Mouse (Mus musculus) 3134 (cell line): Measurements from ENCODE around the gene Scyl1.
"Not testable (repeated sequence)": the region's sequence is repeated elsewhere in the genome, so short reads cannot be mapped to it uniquely, and the experiment has no call there.

Experiments
- DNase-seq: peaks from one replicate; pipeline ENCODE4 v3.0.0-alpha.2; 2011; ENCODE audit warnings: low spot score; ENCODE audit not compliant: insufficient read length; ENCODE audit errors: extremely low read depth

Gene Scyl1

DNA sequence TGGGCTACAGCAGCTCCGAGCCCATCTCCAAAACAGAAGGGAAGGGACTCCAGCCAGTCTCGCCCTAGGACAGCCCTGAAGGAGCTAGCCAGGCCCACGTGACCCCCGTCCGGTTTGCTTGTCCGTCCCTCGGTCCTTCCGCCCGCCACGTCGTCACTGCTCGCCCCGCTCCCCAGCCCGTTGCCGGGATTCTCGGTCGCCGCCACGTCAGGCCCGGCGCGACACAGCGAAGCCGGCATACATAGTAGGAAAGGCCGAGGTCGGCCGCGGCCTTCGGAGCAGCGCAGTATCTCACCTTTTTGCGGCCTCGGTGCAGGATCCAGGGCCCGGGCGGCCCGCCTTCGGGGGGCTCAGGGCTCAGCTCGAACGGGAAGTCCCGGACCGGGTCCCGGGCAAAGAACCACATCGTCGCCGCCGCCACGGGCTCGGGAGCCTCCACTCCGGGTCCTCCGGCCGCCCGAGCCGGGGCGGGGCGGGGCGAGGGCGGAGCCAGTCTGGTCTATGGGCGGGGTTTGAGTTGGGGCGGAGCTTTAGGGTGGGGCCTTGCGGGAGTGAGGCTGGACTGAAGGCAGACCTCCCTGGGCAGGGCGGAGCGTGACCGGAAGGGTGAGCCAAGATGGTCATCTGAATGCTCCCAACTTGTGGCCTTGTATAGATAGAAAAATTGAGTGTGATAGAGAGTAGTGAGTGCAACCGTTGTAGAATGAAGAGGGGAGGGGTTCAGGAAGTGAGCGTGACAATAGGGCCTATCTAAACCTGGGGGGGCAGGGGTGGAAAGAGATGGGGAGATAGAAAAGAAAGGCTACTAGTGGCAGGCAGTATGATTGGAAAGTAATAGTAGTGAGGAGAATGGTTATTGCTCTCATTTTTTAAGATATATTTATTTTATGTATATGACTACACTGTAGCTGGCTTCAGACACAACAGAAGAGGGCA is at the start of gene Scyl1:
Gene Scyl1 (minus strand): TSS at position 495 of the 936 bp plus-strand sequence.
- peak; percentile 92 for DNase-seq

DNA sequence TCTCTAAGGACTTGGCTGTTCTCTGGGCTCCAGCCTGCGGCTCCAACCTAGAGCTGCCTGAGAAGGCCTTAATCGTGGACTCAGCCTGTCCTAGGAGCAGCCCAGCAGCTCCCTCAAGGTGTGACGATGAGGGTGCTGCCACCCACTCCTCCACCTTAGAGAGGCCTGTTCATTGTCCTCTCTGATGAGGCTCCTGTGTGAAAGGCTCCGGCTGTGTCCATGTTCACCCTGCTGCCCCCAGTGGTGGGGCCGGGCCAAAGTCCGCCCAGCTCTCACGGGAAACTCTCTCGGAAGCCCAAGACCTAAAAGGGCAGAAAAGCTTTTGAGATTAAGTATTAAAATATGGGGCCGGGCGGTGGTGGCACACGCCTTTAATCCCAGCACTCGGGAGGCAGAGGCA is 48.3 kb upstream of the Scyl1 start:
- DNase-seq: peak; percentile 56

DNA sequence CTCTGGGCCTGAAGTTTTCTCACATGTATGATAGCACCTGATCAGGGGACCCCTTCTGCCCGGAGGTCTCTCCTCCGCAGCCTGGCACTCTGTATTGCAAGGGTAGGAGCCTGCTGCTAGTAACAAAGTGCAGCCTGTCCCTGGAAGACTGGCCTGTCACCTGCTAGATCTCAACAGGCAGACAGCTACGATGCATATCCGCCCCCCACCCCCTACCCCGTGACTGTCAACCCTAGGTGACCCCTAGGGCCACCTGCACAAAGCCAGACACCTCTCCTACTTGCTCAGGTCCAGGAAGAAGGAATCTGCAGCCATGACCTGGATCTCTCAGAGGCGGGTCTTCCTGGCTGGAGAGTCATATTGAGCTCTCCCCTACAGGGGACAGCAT is 47.4 kb upstream of the Scyl1 start:
- no peak for DNase-seq

DNA sequence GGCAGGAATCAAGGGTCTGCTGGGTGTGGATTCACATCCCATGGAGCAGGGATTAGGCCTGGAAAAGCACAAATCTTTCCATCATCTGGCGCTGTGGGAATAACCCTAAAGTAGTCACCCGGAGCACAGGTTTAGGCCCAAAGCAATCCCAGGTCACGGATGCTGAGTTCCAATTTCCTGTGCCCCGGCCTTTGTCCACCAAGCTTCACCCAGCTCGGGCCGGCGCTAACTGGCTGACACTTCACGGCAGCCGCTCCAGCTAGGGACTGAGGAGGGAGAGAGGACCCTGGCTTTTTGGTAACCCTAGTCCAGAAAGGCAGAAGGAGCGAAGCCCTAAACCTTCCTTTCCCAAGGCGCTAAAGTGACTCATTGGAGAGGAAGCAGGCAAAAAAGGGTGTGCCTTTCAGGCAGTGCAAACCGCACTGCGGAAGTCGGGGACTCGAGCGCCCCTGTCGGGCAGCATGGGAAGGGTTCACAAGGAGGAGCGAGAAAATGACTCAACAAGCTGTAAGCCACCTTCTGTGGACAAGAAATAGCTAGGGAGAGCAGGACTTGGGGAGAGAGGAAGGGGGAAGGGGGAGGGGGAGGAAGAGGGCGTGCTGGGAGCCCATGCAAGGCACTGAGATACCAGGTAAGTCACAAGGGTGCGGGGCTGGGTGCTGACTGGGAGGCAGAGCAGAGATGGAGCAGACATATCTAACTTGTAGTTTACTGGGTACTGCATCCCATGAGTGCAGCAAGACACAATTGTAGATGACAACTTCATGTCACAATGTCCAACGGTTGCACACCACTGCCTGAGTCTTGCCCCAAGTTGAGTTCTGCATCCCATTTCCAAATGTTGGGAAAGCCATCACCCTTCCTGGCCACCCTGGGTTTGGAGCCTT is 46.7 kb upstream of the Scyl1 start:
- peak; percentile 93 for DNase-seq

DNA sequence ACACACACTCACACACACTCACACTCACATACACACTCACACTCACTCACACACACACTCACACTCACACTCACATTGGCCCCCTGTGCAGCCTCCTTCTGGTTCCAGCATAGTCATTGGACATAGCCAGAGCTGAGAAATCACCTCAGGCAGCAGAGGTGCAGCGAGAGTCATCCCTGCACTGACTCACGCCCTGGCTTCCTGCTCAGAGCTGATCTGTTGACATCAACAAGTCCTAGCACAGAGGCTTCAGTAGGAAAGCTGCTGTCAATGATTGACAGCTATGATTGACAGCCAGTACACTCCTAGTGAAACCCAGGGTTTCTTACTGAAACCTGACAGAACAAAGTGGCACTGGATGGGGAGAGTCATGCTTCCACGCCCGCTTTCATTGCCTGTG is 44.7 kb upstream of the Scyl1 start:
- peak; percentile 82 for DNase-seq

DNA sequence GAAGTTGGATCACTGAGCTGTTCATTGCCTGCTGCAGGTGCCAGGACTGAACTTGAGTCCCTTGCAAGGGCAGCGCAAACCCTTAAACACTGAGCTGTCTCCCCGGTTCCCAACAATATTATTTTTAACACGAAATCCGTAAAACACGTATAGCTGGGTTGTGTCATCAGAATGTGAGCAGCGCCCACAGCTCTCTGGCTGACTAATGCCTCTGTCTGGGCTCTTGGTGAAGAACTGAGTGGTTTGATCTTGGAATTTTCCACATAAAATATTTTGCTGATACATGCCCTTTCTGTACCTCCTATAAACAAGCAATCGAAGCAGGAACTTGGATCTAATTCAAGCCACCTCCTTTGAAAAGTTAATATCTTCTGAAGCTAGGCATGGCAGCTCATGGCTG is 43.8 kb upstream of the Scyl1 start:
- peak; percentile 68 for DNase-seq

DNA sequence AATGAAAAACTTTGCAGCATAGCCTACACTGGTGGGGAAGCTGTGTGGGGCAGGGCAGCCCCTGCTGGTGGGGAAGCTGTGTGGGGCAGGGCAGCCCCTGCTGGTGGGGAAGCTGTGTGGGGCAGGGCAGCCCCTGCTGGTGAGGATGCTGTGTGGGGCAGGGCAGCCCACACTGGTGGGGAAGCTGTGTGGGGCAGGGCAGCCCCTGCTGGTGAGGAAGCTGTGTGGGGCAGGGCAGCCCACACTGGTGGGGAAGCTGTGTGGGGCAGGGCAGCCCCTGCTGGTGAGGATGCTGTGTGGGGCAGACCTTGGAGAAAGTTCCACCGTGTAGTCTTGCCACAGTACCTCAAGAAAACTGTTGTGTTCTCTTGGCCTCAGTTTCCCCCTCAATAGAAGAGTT is 42.8 kb upstream of the Scyl1 start:
- DNase-seq: not testable (repeated sequence)

DNA sequence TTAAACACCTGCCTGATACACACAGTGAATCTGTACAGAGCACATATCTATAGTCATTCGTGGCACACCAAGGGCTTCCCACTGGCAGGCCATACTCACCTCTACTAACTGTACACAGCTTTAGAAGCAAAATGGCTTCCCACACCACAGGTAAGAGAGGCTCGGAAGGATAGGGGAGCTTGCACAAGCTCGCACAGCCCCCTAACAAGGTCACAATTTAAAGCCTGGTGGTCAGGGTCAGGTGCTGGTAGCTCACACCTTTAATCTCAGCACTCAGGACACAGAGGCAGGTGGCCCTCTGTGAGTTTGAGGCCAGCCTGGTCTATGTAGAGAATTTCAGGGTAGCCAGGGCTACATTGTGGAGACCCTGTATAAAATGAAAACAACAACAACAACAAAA is 42.3 kb upstream of the Scyl1 start:
- no peak for DNase-seq

DNA sequence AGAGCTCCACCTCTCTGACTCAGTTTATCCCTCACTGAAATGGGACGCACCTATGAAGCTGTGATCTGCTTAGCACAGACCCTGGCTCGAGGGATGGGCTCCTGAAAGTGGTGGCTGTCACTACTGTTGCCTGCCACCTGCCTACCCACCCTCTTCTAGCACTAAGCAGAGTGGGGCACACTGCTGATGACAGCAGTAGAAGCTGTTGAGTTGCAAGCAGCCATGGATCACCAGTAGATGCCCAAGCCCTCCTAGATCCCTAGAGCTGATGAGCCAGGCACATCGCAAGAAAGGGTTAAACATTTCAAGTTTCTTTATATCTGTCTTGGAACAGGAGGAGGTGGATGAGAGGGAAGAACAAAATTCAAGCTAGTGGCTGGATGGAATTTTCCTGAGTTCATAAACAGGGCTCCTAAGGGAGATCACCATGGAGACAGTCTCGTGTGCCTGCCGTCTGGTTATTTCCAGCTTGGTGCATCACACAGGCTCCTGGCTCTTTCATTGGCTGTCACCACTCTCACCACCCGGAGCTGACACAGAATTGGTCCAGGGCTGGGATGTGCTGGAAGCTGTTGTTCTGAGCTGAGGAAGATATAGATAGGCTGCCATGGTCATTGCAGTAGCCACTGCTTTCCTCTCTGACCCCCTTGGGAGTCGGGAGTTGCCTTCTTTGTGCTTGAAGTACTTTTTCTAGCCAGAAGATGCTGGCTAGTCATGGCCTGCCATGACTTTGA is 40.7 kb upstream of the Scyl1 start:
- DNase-seq: peak; percentile 82

DNA sequence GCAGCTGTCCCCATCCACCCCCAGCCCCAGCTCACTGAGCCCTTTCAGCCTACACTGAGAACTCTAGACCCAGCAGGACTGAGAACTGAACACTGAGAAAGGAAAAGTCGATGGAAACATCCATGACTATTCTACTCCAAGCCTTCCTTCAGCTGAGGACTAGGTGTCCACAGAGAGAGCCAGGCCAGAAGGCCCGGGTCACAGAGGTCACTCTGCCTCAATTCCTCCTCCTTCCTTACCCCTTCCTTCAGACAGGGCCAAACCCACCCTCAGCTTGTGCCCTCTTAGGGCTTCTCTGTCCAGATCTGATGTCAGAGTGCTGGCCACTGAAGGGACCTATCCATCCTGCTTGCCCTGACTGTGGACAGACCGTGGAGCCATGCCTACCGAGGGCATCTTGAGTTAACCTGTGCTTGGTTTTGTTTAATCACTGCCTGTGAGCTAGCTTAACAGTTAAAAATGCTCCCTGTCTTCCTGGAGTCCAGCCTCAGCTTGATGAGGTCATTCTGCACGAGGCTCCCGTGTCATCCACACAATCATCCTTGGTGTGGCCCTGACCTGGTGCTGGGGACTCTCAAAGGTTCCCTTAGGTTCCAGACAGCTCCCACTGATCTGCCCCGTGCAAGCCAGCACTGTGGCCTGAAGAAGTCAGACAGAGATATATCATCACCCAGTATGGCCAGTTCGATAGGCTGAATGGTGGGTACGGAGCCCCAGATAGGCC is 39.8 kb upstream of the Scyl1 start:
- peak; percentile 50 for DNase-seq

DNA sequence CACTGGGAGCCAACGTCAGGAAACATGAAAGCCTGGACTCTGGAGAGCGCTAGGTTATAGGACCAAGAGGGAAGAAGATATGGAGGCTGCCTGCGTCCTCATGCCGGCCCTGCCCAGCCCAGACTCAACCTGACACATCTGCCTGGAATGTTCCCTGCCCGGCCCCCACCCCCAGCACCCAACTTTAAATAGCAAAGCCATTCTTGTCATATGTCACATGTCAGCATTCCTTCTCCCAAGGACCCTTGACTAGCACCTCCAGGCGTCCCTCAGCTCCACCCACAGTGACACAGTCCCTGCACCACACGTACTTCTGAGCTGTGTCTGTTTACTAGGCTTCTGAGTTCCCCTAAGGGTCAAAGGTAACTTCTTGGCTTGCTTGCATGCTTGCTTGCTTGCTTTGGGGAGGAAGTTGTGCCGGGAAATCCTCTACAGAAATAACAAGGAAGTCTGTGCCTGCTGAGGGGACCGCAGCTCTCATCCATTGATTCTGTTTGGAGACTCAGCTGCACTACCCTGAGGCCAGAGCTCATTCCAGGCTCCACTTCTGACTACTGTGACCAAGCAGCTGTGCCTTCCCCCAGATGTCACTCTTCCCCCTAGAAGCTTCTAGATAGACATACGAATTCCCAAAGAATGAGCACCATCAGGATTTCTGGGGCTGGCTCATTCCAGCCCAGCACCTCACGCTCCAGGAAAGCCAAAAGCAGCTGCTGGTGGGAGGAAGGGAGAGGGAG is 39.1 kb upstream of the Scyl1 start:
- peak; percentile 91 for DNase-seq

DNA sequence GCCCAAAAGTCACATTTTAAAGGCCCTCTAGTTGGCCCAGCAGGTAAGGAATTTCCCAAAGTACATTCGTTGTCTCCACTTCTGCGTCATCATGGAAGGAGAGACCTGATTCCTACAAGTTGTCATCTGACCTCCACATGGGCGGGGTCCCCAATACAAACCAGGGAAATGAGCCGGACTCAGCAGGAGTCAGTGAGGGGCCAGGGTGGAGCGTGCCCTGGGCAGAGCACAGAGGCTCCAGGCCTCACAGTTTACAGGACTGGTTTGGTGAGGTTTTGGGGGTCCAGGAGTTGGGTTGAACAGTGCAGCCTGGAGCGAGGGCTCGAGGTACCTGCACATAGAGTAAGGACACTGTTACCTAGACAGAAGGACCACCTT is 38.5 kb upstream of the Scyl1 start:
- DNase-seq: no peak

DNA sequence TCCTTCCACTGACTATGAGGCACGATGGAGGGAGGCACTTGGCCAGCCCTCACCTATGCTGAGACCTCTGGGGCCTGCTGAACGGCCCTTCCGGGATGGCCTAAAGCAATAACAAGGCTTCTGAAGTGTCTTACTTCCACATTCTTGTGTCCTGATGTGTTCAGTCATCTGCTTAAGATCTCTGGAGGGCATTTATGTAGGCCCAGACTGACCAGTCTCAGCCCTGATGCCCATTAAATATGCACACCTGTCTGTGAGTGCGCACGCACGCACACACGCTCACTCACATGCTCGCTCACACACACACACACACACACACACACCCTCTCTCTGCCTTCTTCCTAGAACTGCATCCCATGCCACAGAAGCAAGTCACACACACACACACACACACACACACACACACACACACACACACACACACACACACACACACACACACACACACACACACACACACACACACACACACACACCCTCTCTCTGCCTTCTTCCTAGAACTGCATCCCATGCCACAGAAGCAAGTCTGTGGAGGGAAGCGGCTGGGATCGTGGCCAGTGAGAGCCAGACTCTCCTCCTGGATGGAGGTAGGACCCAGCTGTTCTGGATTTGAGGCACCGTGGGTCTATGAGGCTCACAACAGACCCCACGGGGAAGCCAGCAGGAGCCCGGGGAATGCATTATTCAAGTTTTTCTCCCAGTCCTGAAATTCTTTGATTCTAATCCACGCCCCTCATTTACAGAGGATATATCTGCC is 37.9 kb upstream of the Scyl1 start:
- DNase-seq: peak; percentile 65

DNA sequence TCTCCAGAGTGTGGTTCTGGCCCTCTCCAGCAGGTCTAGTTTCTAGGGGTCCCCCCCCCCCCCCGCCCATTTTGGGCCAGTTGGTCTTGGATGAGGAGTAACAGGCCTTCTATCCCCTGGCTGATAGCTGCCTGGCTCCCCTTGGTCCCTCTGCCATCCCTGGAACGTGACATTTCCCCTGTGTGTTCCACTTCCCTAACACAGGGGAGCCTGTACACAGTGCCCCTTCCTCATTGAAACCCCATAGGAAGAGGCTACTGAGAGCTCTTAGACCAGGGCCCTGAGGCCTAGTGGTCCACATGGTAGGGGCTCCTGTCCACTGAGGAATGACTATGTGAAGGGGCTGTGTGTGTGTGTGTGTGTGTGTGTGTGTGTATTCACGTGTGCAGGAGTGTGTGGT is 36.5 kb upstream of the Scyl1 start:
- DNase-seq: no peak

DNA sequence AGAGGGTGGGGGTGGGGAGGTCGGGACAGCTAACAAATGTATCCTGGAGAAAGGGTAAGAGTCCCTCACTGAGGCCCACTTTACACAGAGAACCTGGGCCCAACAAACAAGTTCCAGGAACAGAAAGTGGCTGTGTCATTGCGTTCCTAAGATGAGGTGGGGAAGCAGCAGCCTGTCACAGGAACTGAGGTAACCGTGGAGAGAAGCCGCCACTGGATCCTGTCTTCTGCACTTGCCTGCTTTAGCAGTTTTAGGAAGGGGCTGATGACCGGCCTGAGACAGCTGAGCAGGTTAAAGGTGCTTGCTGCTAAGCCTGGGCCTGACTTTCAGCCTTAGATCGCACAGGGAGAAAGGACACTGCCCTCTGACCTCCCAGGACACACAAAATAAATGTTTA is 35.6 kb upstream of the Scyl1 start:
- DNase-seq: no peak

DNA sequence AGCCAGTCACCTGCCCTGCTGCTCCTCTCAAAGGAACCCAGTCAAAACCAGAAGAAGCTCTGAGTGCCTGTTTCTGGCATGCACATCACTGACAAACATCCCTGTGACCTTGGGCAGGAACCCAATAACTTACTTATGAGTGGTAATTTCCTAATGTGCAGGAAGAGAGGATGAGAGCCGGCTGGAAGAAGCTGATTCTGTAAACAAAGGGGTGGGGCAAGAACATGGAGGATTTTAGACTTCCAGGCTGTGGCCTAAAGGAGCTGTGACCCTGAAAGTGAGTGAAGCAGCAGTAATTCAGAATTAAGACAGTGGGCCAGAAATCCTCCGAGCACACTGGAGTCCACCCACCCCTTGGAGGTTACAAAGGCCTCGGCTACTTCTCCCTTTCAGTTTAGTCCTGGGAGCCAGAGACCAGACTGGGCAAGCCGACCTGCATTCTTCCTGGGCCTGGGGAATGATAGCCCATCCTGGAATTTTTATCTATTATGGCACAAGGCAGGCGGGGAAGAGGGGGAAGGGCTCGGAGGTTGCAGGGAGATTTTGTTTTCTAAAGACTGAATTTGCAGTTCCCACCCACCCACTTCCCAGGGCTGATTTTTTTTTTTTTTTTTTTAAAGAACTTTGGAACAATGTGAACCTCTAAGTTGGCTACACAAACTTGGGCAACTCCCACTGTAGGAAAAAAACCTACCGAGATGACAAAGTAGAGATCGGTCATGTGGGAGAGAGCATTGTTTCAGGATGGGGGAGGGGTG is 35.0 kb upstream of the Scyl1 start:
- peak; percentile 59 for DNase-seq

DNA sequence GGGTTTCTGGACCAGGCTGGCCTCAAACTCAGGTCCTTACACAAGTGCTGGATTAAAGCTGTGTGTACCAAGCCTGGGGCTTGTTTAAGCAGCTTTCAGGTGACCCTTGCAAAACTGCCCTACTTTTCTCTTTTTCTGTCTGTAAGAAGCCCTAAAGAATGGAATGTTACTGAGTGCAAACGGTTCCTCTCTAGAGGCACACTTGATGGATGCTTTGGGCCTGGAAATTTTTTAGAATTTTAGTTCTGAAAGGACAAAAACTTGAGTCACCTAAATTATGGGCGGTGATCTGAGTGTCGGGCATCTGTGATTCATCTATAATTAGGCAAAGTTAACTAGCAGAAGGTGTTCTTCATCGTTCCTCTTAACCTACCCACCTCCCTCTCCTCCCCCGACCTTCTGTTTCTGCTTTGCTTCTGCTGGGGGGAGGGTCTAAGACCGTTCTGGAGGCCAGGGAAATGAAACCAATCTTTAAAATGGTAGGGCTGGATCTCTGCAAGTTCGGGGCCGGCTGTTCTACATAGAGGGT is 33.2 kb upstream of the Scyl1 start:
- no peak for DNase-seq

DNA sequence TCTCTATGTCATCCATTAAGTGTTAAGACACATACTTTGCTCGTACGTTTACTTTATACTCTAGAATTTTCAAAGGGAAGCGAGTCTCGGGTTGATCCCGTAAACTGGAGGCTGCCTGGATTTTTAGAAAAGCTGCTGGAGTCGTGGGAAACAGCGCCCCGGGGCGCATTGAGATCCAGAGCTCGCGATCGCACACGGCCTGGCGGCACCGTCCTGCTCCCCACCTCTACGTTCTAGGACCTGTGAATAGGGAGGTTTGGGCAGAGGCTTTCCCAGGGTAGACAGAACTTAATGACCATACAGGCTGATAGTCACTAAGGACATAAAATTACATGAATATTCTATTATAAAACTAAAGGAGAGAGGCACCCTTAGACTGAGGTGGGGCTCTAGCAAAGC is 32.7 kb upstream of the Scyl1 start:
- no peak for DNase-seq
